Mouse (Mus musculus) CH12.LX (cell line): ENCODE results near the gene Rundc3a. TPM values are rescaled to one million over a fixed set of nuclear protein-coding genes. Genes with fewer than 3 reads are reported as not detected.

Experiments used
- DNase-seq: peaks from one replicate; pipeline ENCODE4 v3.0.0-alpha.2; 2013; ENCODE audit errors: extremely low read depth
- H3K27ac ChIP-seq: 2 replicates; pipeline ENCODE4 v1.5.1; 2012; ENCODE audit warnings: low read depth, mild to moderate bottlenecking, control low read depth, moderate library complexity; ENCODE audit not compliant: insufficient read depth
- H3K27me3 ChIP-seq: replicated peaks from 2 replicates; pipeline ENCODE3; 2012; ENCODE audit warnings: inconsistent platforms
- H3K36me3 ChIP-seq, 2 experiments: replicated peaks in 1 of 2; 2 replicates each; pipeline versions ENCODE3 to v1.6.1; 2012; ENCODE audit warnings: inconsistent platforms in 1 of 2, low read length in 1 of 2, mild to moderate bottlenecking in 1 of 2, mixed read lengths in 1 of 2, moderate library complexity in 1 of 2; ENCODE audit not compliant: control insufficient read depth in 1 of 2, insufficient read depth in 1 of 2
- H3K4me1 ChIP-seq, 2 experiments: 2 replicates each; pipeline ENCODE4 v1.6.1; 2012; ENCODE audit warnings: inconsistent platforms in 1 of 2, moderate library complexity in 1 of 2; ENCODE audit not compliant: insufficient read depth in 2 of 2, control insufficient read depth in 1 of 2
- H3K4me2 ChIP-seq: 2 replicates; pipeline ENCODE4 v1.6.1; 2012; ENCODE audit warnings: low read depth, mild to moderate bottlenecking, control low read depth; ENCODE audit not compliant: poor library complexity, insufficient read depth, severe bottlenecking
- H3K4me3 ChIP-seq, 3 experiments: fragments of 150-350 bp in 1 of 3; sonication (generic) in 1 of 3; replicated peaks in 1 of 3; 2 replicates each; pipeline versions ENCODE3 to v1.5.1; 2011 to 2012; ENCODE audit warnings: low read depth in 2 of 3, low read length in 2 of 3, mild to moderate bottlenecking in 2 of 3, moderate library complexity in 2 of 3, control low read depth in 1 of 3, improper control_type of control experiment in 1 of 3, inconsistent platforms in 1 of 3, mixed read lengths in 1 of 3; ENCODE audit not compliant: poor library complexity in 1 of 3
- H3K79me2 ChIP-seq: replicated peaks from 2 replicates; pipeline ENCODE4 v1.6.1; 2012; ENCODE audit warnings: mild to moderate bottlenecking, moderate library complexity; ENCODE audit not compliant: control insufficient read depth, poor library complexity, insufficient read depth, severe bottlenecking; ENCODE audit errors: extremely low read depth
- H3K9ac ChIP-seq: 2 replicates; pipeline ENCODE4 v1.6.1; 2012; ENCODE audit warnings: low read depth, mild to moderate bottlenecking, control low read depth, moderate library complexity; ENCODE audit not compliant: insufficient read depth
- H3K9me3 ChIP-seq: replicated peaks from 2 replicates; pipeline ENCODE3; 2012; ENCODE audit warnings: low read length, inconsistent platforms, mixed read lengths
- CHD1 ChIP-seq: IDR thresholded peaks from 2 replicates; pipeline ENCODE4 v1.6.1; 2012; ENCODE audit warnings: low read depth, low read length, improper control_type of control experiment, inconsistent platforms
- CHD2 ChIP-seq: IDR thresholded peaks from 2 replicates; pipeline ENCODE4 v1.6.1; 2011; ENCODE audit warnings: low read length, improper control_type of control experiment
- CTCF ChIP-seq, 2 experiments: IDR thresholded peaks in 1 of 2; conservative IDR thresholded peaks in 1 of 2; 2 replicates each; pipeline ENCODE4 v1.5.1; 2011 to 2012; ENCODE audit warnings: low read depth in 2 of 2, low read length in 2 of 2, improper control_type of control experiment in 1 of 2, inconsistent platforms in 1 of 2, mild to moderate bottlenecking in 1 of 2, moderate library complexity in 1 of 2
- HCFC1 ChIP-seq: IDR thresholded peaks from 2 replicates; pipeline ENCODE4 v1.6.1; 2012; ENCODE audit warnings: low read depth, mild to moderate bottlenecking, inconsistent platforms, low read length, improper control_type of control experiment
- JUND ChIP-seq: conservative IDR thresholded peaks from 2 replicates; pipeline ENCODE4 v1.6.1; 2011; ENCODE audit warnings: low read depth, low read length, improper control_type of control experiment
- MAFK ChIP-seq: IDR thresholded peaks from 2 replicates; pipeline ENCODE4 v1.6.1; 2011; ENCODE audit warnings: low read length, improper control_type of control experiment; ENCODE audit not compliant: insufficient replicate concordance
- MEF2A ChIP-seq: IDR thresholded peaks from 2 replicates; pipeline ENCODE4 v1.6.1; 2014; ENCODE audit warnings: low read depth, mild to moderate bottlenecking, inconsistent platforms, low read length, improper control_type of control experiment, borderline replicate concordance
- NRF1 ChIP-seq: IDR thresholded peaks from 2 replicates; pipeline ENCODE4 v1.6.1; 2014; ENCODE audit warnings: low read depth, mild to moderate bottlenecking, inconsistent platforms, low read length, improper control_type of control experiment, moderate library complexity
- PAX5 ChIP-seq: IDR thresholded peaks from 2 replicates; pipeline ENCODE4 v1.6.1; 2012; ENCODE audit warnings: low read length, inconsistent platforms, mixed read lengths
- RAD21 ChIP-seq: IDR thresholded peaks from 2 replicates; pipeline ENCODE4 v1.6.1; 2011; ENCODE audit warnings: low read depth, mild to moderate bottlenecking, low read length, improper control_type of control experiment, moderate library complexity
- SMC3 ChIP-seq: IDR thresholded peaks from 2 replicates; pipeline ENCODE4 v1.6.1; 2011; ENCODE audit warnings: low read depth, low read length, improper control_type of control experiment
- TCF12 ChIP-seq: IDR thresholded peaks from 2 replicates; pipeline ENCODE4 v1.6.1; 2014; ENCODE audit warnings: low read depth, mild to moderate bottlenecking, inconsistent platforms, low read length, improper control_type of control experiment
- USF2 ChIP-seq: conservative IDR thresholded peaks from 2 replicates; pipeline ENCODE4 v1.6.1; 2011; ENCODE audit warnings: low read depth, low read length, improper control_type of control experiment
- ZC3H11A ChIP-seq: IDR thresholded peaks from 2 replicates; pipeline ENCODE4 v1.6.1; 2012; ENCODE audit warnings: low read depth, mild to moderate bottlenecking, inconsistent platforms, low read length, improper control_type of control experiment
- ZMIZ1 ChIP-seq: IDR thresholded peaks from 2 replicates; pipeline ENCODE4 v1.6.1; 2012; ENCODE audit warnings: low read depth, mild to moderate bottlenecking, inconsistent platforms, low read length, improper control_type of control experiment
- dilution Hi-C: fragments of 300-500 bp; cut with MboI; formaldehyde crosslinking; loops from 2 replicates; pipeline ENCODE4 v1.14.3; 2020; ENCODE audit warnings: low sequenced_read_pairs; ENCODE audit not compliant: extremely low pct_unique_long_range_greater_than_20kb, extremely low pct_ligation_motif_present
- in situ Hi-C: fragments of 300-500 bp; cut with MboI; formaldehyde crosslinking; loops from 3 replicates; pipeline ENCODE4 v1.14.3; 2019; ENCODE audit warnings: low sequenced_read_pairs, low pct_ligation_motif_present, low pct_unique_long_range_greater_than_20kb, mixed read lengths
- polyA plus RNA-seq: library from polyadenylated mRNA; unstranded; fragments of >175 nt; gene quantifications from 2 replicates; pipeline ENCODE4 v1.2.1, GENCODE M21; 2012; ENCODE audit warnings: low read depth; ENCODE audit not compliant: insufficient read length
- total RNA-seq, 2 experiments: library from RNA; depleted of rRNA; stranded (reverse); fragments of 300-350 nt in 1 of 2; fragments of >200 nt in 1 of 2; gene quantifications; 2 replicates each; pipeline ENCODE4 v1.2.3; 2012 to 2014

Rundc3a gene
- total and polyA plus RNA-seq, 3 experiments, result 1.4 to 16.3 (median 3.3) TPM

- TF ChIP-seq MAFK (no peak), NRF1 (no peak), SMC3 (no peak), CTCF (conservative IDR thresholded peaks at IDR 0.05 in 1 of 2, IDR thresholded peaks at IDR 0.05 in 1 of 2; ENCODE audit: low read depth in 2 of 2, low read length in 2 of 2) (no peak), PAX5 (no peak), JUND (peak; percentile 21; the same call in 1 of the 2 replicates), MEF2A (no peak), RAD21 (no peak), ZC3H11A (no peak), CHD2 (peak; percentile 87), TCF12 (no peak), USF2 (no peak), ZMIZ1 (no peak), CHD1 (no peak)
- peak overlapping the region; percentile 45 for H3K4me2 ChIP-seq
- peaks cover 50 to 84% of the 10 kb centered on the region in 2 experiments for H3K4me1 ChIP-seq
- no peak overlapping the region for H3K27ac ChIP-seq
- H3K4me3 ChIP-seq, result no peak overlapping the region
- dilution Hi-C loops (no loop called here), in situ Hi-C loops (no loop called here)
- H3K36me3 ChIP-seq, result no peaks in the 10 kb centered on the region
- H3K27me3 ChIP-seq, result peaks cover 55% of the 10 kb centered on the region
- no peak overlapping the region for H3K9ac ChIP-seq
- no peaks in the 10 kb centered on the region for H3K79me2 ChIP-seq
- H3K9me3 ChIP-seq, result peaks cover under 1% of the 10 kb centered on the region
- DNase-seq, result no peak
Observed at GRCm38 (mm10) chr11:102371926-102372685, 21.1 kb upstream of the Rundc3a start.

GRCm38 (mm10) chr11:102372936-102373335, 20.3 kb upstream of the Rundc3a start:
- no peak for DNase-seq
- Histone ChIP-seq H3K9ac (no peak overlapping the region), H3K4me2 (0 out of 2 replicates have a peak overlapping the region, but pooled peaks have one; percentile 45), H3K4me1 (peaks cover 45 to 77% of the 10 kb centered on the region in 2 experiments), H3K4me3 (no peak overlapping the region), H3K27ac (no peak overlapping the region), H3K79me2 (no peaks in the 10 kb centered on the region), H3K9me3 (peaks cover 9% of the 10 kb centered on the region), H3K36me3 (no peaks in the 10 kb centered on the region), H3K27me3 (peaks cover 54% of the 10 kb centered on the region)
- in situ Hi-C loops, result no loop called here
- no peak for TF ChIP-seq MAFK
- no peak for TF ChIP-seq HCFC1
- TF ChIP-seq TCF12, result 0 out of 2 replicates have a peak, but pooled peaks have one; percentile 3
- dilution Hi-C loops, result no loop called here
